Mouse (Mus musculus) lung, postnatal 0 days (tissue): ENCODE measurements at regions not wholly inside any gene's neighbourhood (a gene's known extent, or its start where the extent isn't known, plus 50 kb on each side); places are given as distances from the start of the nearest gene placed in this dataset.

Experiments
- ATAC-seq: fragments of 200-750 bp; cut with Nextera tagmentation; 2 replicates; pipeline ENCODE4 v1.8.0; 2017; ENCODE audit warnings: moderate library complexity
- DNase-seq: peaks from one replicate; pipeline ENCODE4 v3.0.0-alpha.2; 2016; ENCODE audit warnings: low spot score
- H3K27ac ChIP-seq: fragments of 300-500 bp; sonication (generic); 2 replicates; pipeline ENCODE4 v1.5.1; 2014; ENCODE audit warnings: antibody characterized with exemption, mild to moderate bottlenecking, low read length, mixed read lengths
- H3K27me3 ChIP-seq: fragments of 300-500 bp; sonication (generic); replicated peaks from 2 replicates; pipeline ENCODE4 v1.6.1; 2014; ENCODE audit warnings: low read length, mixed read lengths; ENCODE audit not compliant: insufficient read depth
- H3K36me3 ChIP-seq: fragments of 300-500 bp; sonication (generic); 2 replicates; pipeline ENCODE4 v1.6.1; 2014; ENCODE audit warnings: low read length, mixed read lengths; ENCODE audit not compliant: insufficient read depth
- H3K4me1 ChIP-seq: fragments of 300-500 bp; sonication (generic); 2 replicates; pipeline ENCODE4 v1.6.1; 2014; ENCODE audit warnings: antibody characterized with exemption, low read depth, low read length, mixed read lengths; ENCODE audit not compliant: insufficient read depth
- H3K4me2 ChIP-seq: fragments of 300-500 bp; sonication (generic); replicated peaks from 2 replicates; pipeline ENCODE4 v1.6.1; 2014; ENCODE audit warnings: low read depth, mild to moderate bottlenecking, low read length, moderate library complexity, mixed read lengths
- H3K4me3 ChIP-seq: fragments of 300-500 bp; sonication (generic); 2 replicates; pipeline ENCODE4 v1.5.1; 2014; ENCODE audit warnings: low read depth, low read length
- H3K9ac ChIP-seq: fragments of 300-500 bp; sonication (generic); replicated peaks from 2 replicates; pipeline ENCODE4 v1.6.1; 2014; ENCODE audit warnings: low read depth, mild to moderate bottlenecking
- H3K9me3 ChIP-seq: fragments of 300-500 bp; sonication (generic); 2 replicates; pipeline ENCODE4 v1.6.1; 2016; ENCODE audit warnings: low read length, mixed read lengths
- CTCF ChIP-seq: IDR thresholded peaks from 2 replicates; pipeline ENCODE4 v1.5.1; 2016; ENCODE audit warnings: antibody characterized with exemption, mild to moderate bottlenecking
- EP300 ChIP-seq: IDR thresholded peaks from 2 replicates; pipeline ENCODE4 v1.6.1; 2016; ENCODE audit warnings: antibody characterized with exemption, mild to moderate bottlenecking, control low read depth
- WGBS: fragments of 180-500 bp; shearing (Covaris S2); extraction: QIAGEN DNeasy Blood & Tissue Kit; methylation state at CpG from one replicate; pipeline ENCODE4 v1.1.7; 2014; 5-methylcytosine and 5-hydroxymethylcytosine counted together

DNA sequence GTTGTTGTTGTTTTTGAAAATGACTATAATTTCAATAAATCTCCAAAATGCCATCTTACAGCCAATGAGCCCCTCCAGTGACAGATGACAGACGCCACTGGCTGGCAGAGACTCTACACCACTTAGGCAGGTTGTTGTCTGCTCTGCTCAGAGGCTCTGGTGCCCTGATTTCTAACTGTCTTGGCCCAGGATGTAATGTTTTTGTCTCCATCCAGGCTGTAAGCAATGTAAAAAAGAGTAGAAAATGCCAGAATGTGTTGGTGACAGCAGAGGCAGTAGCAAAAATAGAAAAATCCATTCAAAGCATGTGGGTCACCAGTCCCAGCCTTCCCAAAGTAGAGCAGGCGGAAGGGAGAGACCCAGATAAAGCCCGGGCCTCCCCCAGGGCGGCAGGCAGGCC lies 285.5 kb downstream of the Irs2 start:
- no peak for DNase-seq
- Histone ChIP-seq H3K9me3 (no peaks in the 10 kb centered on the region), H3K4me2 (no peak overlapping the region), H3K36me3 (no peaks in the 10 kb centered on the region), H3K9ac (no peak overlapping the region), H3K4me3 (no peak overlapping the region), H3K27ac (no peak overlapping the region), H3K27me3 (no peaks in the 10 kb centered on the region), H3K4me1 (no peaks in the 10 kb centered on the region)
- no peak for ATAC-seq
- no peak for TF ChIP-seq CTCF
- TF ChIP-seq EP300: no peak
- WGBS: 84% methylated on average over 4 of the region's 4 CpGs

DNA sequence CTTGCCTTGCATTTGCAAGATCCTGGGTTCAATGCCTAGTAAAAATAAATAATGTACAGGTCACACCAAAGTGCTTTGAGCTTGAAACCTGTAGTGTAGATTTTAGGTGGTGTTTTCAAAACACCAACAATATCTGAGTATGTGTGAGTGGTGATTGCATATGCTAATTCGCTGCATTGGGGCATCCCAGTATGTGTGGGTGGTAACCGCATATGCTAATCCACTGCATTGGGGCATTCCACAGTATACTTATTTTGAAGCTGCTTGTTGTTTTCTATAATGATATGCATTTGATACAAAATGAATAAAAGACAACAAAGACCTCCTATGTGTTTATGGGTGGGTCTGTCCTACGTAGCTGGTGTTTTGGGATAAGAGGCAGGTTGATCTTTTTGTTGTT lies 285.9 kb downstream of the Irs2 start:
- H3K36me3 ChIP-seq: no peaks in the 10 kb centered on the region
- no peaks in the 10 kb centered on the region for H3K9me3 ChIP-seq
- TF ChIP-seq CTCF: no peak
- TF ChIP-seq EP300: no peak
- ATAC-seq (no peak), DNase-seq (no peak)
- H3K4me1 ChIP-seq: no peaks in the 10 kb centered on the region
- no peak overlapping the region for H3K4me3 ChIP-seq
- H3K27ac ChIP-seq: no peak overlapping the region
- no peak overlapping the region for H3K4me2 ChIP-seq
- no peaks in the 10 kb centered on the region for H3K27me3 ChIP-seq
- no peak overlapping the region for H3K9ac ChIP-seq
- WGBS: 92% methylated on average over 3 of the region's 3 CpGs

DNA sequence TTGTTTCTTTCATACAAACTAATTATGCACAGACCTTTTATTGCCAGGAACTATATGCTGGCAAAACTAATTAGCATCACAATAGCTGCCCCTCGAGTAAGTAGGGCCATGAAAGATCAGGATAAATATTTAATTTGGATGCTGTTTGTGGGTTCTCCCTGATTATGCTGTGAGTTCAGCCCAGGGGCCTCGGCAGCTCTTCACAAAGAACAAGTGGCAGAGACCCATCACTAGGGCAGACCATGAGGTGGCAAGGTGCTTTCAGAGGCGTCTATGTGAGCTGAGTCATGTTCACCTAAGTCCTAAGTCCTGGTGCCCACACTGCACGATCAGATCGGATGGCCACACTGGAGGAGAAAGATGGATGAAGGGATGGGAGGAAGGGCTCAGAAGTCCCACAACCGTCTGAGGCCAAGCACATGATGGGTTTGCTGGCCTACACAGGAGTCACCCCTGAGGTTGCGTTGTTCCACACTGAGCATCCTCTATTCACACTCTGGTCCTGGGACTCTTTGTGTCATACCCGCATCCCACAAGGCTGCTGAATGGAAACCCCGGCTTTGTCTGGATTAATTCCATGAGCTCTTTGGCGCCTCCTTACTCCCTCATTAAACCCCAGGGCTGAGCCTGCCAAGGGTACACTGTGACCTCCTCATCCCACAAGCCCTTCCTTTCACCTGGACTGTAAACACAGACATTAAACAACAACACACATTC lies 287.0 kb downstream of the Irs2 start:
- H3K27me3 ChIP-seq: no peaks in the 10 kb centered on the region
- no peaks in the 10 kb centered on the region for H3K9me3 ChIP-seq
- no peak overlapping the region for H3K9ac ChIP-seq
- no peak for DNase-seq
- H3K36me3 ChIP-seq: no peaks in the 10 kb centered on the region
- ATAC-seq: no peak
- H3K27ac ChIP-seq: no peak overlapping the region
- no peak overlapping the region for H3K4me3 ChIP-seq
- 63% methylated on average over 10 of the region's 10 CpGs for WGBS
- TF ChIP-seq EP300 (no peak), CTCF (no peak)
- H3K4me1 ChIP-seq: no peaks in the 10 kb centered on the region
- H3K4me2 ChIP-seq: no peak overlapping the region

DNA sequence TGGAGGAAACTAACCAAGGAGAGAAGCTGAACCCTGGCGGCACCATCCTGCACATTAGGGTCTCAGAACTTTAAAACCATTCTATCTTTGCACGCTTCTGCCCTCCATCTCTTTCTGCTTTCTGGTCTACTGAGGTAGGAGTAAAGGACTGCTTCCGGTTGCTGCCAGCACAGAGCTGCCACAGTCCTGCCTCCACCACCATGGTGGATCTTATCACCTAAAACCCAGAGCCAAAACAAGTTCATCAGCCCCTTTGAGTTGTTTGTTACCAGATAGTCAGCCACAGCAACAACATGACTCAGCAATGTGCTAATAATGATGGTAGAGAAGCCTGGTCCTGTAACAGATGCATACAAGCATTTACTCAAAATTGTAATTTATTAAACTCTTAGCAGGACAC lies 287.9 kb downstream of the Irs2 start:
- DNase-seq: no peak
- ATAC-seq: no peak
- no peak overlapping the region for H3K4me3 ChIP-seq
- no peaks in the 10 kb centered on the region for H3K4me1 ChIP-seq
- TF ChIP-seq CTCF: no peak
- no peak for TF ChIP-seq EP300
- no peak overlapping the region for H3K4me2 ChIP-seq
- no peaks in the 10 kb centered on the region for H3K36me3 ChIP-seq
- no peak overlapping the region for H3K9ac ChIP-seq
- H3K9me3 ChIP-seq: no peaks in the 10 kb centered on the region
- WGBS: 91% methylated on average over 3 of the region's 3 CpGs
- H3K27me3 ChIP-seq: no peaks in the 10 kb centered on the region
- H3K27ac ChIP-seq: no peak overlapping the region

DNA sequence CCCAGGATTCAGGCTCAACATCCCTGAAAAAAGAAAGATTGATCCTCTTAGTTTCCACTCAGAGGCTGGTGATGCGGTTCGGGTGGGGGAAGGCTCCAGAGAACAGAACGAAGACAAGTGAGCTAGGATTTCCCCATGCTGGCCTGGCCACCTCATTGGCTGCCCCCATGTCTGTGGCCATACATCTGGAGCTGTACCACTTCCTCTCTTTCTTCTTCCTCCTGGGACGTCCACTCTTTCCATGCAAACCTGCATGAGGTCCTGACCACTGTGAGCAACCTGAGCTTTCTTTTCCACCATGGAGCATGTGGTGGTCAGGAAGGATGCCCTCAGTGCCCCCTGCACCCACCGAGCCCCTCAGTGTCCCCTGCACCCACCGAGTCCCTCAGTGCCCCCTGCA lies 288.8 kb downstream of the Irs2 start:
- 86% methylated on average over 6 of the region's 6 CpGs for WGBS
- Histone ChIP-seq H3K9ac (no peak overlapping the region), H3K4me2 (no peak overlapping the region), H3K27me3 (no peaks in the 10 kb centered on the region), H3K4me3 (no peak overlapping the region), H3K9me3 (no peaks in the 10 kb centered on the region), H3K27ac (no peak overlapping the region), H3K4me1 (no peaks in the 10 kb centered on the region), H3K36me3 (no peaks in the 10 kb centered on the region)
- ATAC-seq: no peak
- no peak for DNase-seq
- TF ChIP-seq EP300: no peak
- no peak for TF ChIP-seq CTCF

DNA sequence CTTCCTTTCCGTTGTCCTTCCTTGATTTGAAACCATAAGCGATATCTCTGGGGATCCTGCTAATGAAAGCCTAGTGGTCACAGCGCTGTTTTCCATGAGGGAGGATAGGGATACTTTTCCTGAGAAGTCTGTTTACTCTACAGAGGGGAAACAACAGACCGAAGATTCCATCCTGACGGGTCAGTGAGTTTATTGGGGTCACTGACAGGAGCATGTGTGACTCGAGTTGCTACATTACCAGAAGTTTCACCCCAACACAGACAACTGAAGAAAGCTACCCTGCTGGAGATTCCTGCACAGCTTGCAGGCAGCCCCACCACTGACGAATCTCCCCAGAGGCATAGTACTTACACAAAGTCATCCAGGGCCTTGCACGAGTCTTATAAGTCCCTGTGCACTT lies 291.0 kb downstream of the Irs2 start:
- H3K27ac ChIP-seq: no peak overlapping the region
- no peak for DNase-seq
- no peaks in the 10 kb centered on the region for H3K27me3 ChIP-seq
- no peak overlapping the region for H3K4me3 ChIP-seq
- ATAC-seq: no peak
- no peak overlapping the region for H3K9ac ChIP-seq
- H3K4me1 ChIP-seq: no peaks in the 10 kb centered on the region
- no peaks in the 10 kb centered on the region for H3K36me3 ChIP-seq
- no peaks in the 10 kb centered on the region for H3K9me3 ChIP-seq
- WGBS: 56% methylated on average over 8 of the region's 8 CpGs
- no peak for TF ChIP-seq EP300
- no peak for TF ChIP-seq CTCF
- no peak overlapping the region for H3K4me2 ChIP-seq

DNA sequence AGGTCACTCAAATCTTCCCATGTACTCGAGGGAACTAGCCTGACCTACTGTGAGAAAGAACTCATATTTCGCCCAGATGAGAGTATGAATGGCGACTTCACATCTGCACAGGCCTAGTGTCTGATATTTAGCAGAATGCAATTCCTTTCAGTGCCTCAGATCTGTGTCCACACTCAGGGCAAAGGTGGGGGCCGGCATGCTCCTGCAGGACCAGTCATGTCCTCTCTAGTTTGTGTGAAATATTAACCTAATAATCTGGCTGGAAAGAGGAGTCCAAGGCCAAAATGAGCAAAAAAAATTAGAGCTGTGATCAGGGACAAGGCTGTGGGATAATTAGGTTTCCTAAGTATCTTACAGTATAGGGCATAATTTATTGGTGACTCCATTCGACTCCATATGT lies 292.1 kb downstream of the Irs2 start:
- no peak overlapping the region for H3K9ac ChIP-seq
- ATAC-seq (no peak), DNase-seq (no peak)
- H3K27me3 ChIP-seq: no peaks in the 10 kb centered on the region
- TF ChIP-seq CTCF: no peak
- WGBS: 74% methylated on average over 5 of the region's 5 CpGs
- H3K27ac ChIP-seq: no peak overlapping the region
- no peak overlapping the region for H3K4me2 ChIP-seq
- H3K4me1 ChIP-seq: no peaks in the 10 kb centered on the region
- no peaks in the 10 kb centered on the region for H3K9me3 ChIP-seq
- no peak overlapping the region for H3K4me3 ChIP-seq
- H3K36me3 ChIP-seq: no peaks in the 10 kb centered on the region
